Mouse (Mus musculus) midbrain, embryonic 12.5 days (tissue): ENCODE data around the gene Ern1. TPM values are rescaled to one million over a fixed set of nuclear protein-coding genes. Genes with fewer than 3 reads are reported as not detected.

Source experiments
- ATAC-seq: fragments of 200-750 bp; cut with Nextera tagmentation; 2 replicates; pipeline ENCODE4 v1.8.0; 2017; ENCODE audit warnings: low read depth, moderate TSS enrichment, moderate library complexity; ENCODE audit not compliant: low FRiP score
- H3K27ac ChIP-seq: fragments of 300-500 bp; sonication (generic); replicated peaks from 2 replicates; pipeline ENCODE4 v1.5.1; 2016; ENCODE audit warnings: mild to moderate bottlenecking
- H3K27me3 ChIP-seq: fragments of 300-500 bp; sonication (generic); 2 replicates; pipeline ENCODE4 v1.6.1; 2016; ENCODE audit warnings: mild to moderate bottlenecking
- H3K36me3 ChIP-seq: fragments of 300-500 bp; sonication (generic); 2 replicates; pipeline ENCODE4 v1.6.1; 2016
- H3K4me1 ChIP-seq: fragments of 300-500 bp; sonication (generic); 2 replicates; pipeline ENCODE4 v1.6.1; 2016
- H3K4me2 ChIP-seq: fragments of 300-500 bp; sonication (generic); replicated peaks from 2 replicates; pipeline ENCODE4 v1.6.1; 2016; ENCODE audit warnings: mild to moderate bottlenecking, moderate library complexity
- H3K4me3 ChIP-seq: fragments of 300-500 bp; sonication (generic); 2 replicates; pipeline ENCODE4 v1.5.1; 2016; ENCODE audit warnings: mild to moderate bottlenecking
- H3K9ac ChIP-seq: fragments of 300-500 bp; sonication (generic); replicated peaks from 2 replicates; pipeline ENCODE4 v1.6.1; 2016; ENCODE audit warnings: mild to moderate bottlenecking, moderate library complexity
- H3K9me3 ChIP-seq: fragments of 300-500 bp; sonication (generic); 2 replicates; pipeline ENCODE4 v1.6.1; 2016; ENCODE audit warnings: mild to moderate bottlenecking
- WGBS: fragments of 180-500 bp; shearing (Covaris S2); methylation state at CpG from one replicate; pipeline ENCODE4 v1.1.7; 2016; 5-methylcytosine and 5-hydroxymethylcytosine counted together
- polyA plus RNA-seq: library from polyadenylated mRNA; unstranded; fragments of >200 nt; fragmentation: Nextera tagmentation; extraction: Ambion mirVana; gene quantifications from 2 replicates; pipeline ENCODE4 v1.2.1, GENCODE M21; 2016

The Ern1 gene
- polyA plus RNA-seq, 1 experiment from 2014 or later = 6.6 TPM

DNA sequence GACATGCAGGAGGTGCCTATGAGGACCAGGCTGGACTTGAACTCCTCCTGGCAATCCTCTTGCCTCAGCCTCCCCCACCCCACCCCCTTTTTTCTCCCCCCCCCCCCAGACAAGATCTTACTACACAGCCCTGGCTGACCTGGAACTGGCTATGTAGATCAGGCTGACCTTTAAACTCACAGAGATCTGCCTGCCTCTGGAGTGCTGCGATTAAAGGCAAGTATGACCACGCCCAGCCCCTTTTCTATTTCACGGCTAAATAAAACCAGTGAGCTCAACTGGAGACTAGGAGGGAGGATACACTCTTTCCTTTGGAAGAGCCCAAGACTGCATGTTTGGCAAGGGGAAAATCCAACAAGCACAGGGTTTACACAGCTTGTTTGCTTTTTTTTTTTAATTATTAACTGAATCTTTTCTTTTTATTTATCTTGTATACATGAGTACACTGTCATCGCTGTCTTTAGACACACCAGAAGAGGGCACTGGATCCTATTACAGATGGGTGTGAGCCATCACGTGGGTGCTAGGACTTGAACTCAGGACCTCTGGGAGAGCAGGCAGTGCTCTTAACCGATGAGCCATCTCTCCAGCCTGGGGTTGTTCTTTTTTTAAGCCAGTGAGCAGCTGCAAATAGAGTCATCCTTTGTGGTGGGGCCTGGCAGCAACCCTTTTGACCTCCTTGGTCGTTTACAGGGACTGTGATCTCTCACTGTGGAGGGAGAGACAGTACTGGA, 94.9 kb downstream of the Ern1 start:
- 70% methylated on average over 7 of the region's 7 CpGs for WGBS
- H3K4me1 ChIP-seq = no peaks in the 10 kb centered on the region
- no peak for ATAC-seq
- H3K4me2 ChIP-seq = no peak overlapping the region
- 0 out of 2 replicates have a peak, but pooled peaks cover 2% of the 10 kb centered on the region for H3K36me3 ChIP-seq
- H3K27ac ChIP-seq = no peak overlapping the region
- no peaks in the 10 kb centered on the region for H3K9me3 ChIP-seq
- H3K9ac ChIP-seq = no peak overlapping the region
- no peak overlapping the region for H3K4me3 ChIP-seq
- no peaks in the 10 kb centered on the region for H3K27me3 ChIP-seq

DNA sequence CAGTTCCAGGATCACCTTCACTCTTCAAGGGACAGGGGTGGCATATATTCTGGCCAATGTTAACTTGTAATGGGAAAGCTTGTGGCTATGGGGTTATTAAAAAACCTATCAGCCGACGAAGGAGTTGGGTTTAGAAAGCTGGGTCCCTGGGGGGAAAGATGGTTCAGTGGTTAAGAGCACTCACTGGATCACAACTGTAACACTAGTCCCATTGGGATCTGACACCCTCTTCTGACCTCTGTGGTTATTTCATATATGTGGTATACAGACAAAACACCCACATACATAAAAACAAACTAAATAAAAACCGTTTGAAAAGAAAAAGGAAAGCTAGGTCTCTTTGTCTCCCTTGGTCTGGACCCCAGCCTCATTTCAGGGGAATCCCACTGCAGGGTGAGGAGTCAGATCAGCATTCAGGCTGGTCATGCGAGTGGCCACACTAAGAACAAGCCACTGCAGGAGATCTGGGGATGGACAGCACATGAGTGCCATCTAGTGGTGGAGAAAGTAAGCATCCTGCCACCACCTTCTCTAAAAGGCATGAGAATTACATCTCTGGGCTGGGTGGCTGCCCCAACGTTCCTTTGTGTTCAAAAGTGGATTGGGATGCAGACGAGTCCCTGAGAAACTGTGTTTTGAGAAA, 96.0 kb downstream of the Ern1 start:
- H3K9ac ChIP-seq = no peak overlapping the region
- no peaks in the 10 kb centered on the region for H3K9me3 ChIP-seq
- H3K4me3 ChIP-seq = no peak overlapping the region
- H3K4me2 ChIP-seq = no peak overlapping the region
- no peaks in the 10 kb centered on the region for H3K4me1 ChIP-seq
- no peaks in the 10 kb centered on the region for H3K36me3 ChIP-seq
- 32% methylated on average over 6 of the region's 6 CpGs for WGBS
- H3K27ac ChIP-seq = no peak overlapping the region
- no peak for ATAC-seq
- H3K27me3 ChIP-seq = no peaks in the 10 kb centered on the region

DNA sequence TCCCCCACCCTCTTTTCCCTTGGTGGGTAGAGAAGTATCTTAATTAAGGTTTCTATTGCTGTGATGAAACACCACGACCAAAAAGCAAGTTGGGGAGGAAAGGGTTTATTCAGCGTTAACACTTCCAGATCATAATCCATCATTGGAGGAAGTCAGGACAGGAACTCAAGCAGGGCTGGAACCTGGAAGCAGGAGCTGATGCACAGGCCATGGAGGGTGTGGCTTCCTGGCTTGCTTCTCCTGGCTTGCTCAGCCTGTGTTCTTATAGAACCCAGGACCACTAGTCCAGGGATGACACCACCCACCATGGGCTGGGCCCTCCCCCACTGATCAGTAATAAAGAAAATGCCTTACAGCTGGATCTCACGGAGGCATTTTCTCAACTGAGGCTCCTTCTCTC, 96.9 kb downstream of the Ern1 start:
- H3K36me3 ChIP-seq = no peaks in the 10 kb centered on the region
- 76% methylated on average over 3 of the region's 3 CpGs for WGBS

DNA sequence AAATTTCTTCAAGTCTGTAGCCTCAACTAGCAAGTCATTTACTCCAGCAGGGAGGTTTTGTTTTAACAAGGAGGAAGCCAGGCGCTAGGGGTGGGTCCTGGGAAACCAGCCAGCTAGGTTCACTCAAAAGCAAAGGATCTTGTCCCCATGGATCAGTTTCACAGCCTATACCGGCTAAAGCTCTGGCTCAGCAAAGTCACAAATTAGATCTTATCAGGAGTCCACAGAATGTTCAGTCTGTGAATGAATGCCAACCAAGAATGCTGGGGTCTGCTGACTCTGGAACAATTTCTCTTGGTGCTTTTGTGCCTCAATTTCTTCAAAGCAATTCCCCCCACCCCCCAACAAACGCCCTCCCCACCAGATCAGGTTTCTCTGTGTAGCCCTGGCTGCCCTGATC, 98.0 kb downstream of the Ern1 start:
- 61% methylated on average over 3 of the region's 3 CpGs for WGBS
- Histone ChIP-seq H3K27ac (no peak overlapping the region), H3K9ac (no peak overlapping the region)

More for the DNA sequence above, 96.9 kb downstream of the Ern1 start:
- Histone ChIP-seq H3K4me2 (no peak overlapping the region), H3K9me3 (no peaks in the 10 kb centered on the region), H3K4me3 (no peak overlapping the region), H3K4me1 (no peaks in the 10 kb centered on the region), H3K27me3 (no peaks in the 10 kb centered on the region), H3K27ac (no peak overlapping the region), H3K9ac (no peak overlapping the region)
- no peak for ATAC-seq

DNA sequence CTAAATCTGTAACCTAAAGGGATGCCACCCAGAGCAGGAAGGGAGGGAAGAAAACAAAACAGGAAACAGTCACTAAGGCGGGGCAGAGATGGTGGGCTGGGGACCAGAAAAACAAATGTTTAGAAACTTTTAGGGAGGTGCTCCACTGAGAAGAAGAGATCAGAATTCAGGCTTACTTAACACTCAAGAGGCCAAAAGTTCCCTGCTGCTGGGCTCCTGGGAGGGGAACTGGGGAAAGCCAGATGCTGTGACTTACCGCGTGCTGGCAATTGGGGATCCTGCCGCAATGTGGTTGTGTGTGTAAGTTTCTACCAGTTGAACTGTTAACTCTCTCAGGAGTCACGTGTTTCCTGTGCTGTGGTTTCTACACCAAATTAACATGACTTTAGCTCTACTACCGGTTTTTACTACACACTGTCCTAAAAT, 99.8 kb downstream of the Ern1 start, which contains the start of gene Icam2:
Gene Icam2 (minus strand): TSS at position 285 of the 426 bp plus-strand sequence.
- WGBS = 83% methylated on average over 6 of the region's 6 CpGs
- Histone ChIP-seq H3K36me3 (no peaks in the 10 kb centered on the region), H3K4me2 (no peak within 1 kb of the TSS), H3K4me1 (no peaks in the 10 kb centered on the region), H3K27me3 (no peaks in the 10 kb centered on the region), H3K4me3 (no peak within 1 kb of the TSS), H3K27ac (no peak within 1 kb of the TSS), H3K9ac (no peak within 1 kb of the TSS), H3K9me3 (no peaks in the 10 kb centered on the region)
- ATAC-seq = no peak

More for the DNA sequence above, 98.0 kb downstream of the Ern1 start:
- no peak overlapping the region for H3K4me2 ChIP-seq
- ATAC-seq = no peak
- no peaks in the 10 kb centered on the region for H3K27me3 ChIP-seq
- H3K36me3 ChIP-seq = no peaks in the 10 kb centered on the region
- H3K4me3 ChIP-seq = no peak overlapping the region
- no peaks in the 10 kb centered on the region for H3K4me1 ChIP-seq
- H3K9me3 ChIP-seq = no peaks in the 10 kb centered on the region

DNA sequence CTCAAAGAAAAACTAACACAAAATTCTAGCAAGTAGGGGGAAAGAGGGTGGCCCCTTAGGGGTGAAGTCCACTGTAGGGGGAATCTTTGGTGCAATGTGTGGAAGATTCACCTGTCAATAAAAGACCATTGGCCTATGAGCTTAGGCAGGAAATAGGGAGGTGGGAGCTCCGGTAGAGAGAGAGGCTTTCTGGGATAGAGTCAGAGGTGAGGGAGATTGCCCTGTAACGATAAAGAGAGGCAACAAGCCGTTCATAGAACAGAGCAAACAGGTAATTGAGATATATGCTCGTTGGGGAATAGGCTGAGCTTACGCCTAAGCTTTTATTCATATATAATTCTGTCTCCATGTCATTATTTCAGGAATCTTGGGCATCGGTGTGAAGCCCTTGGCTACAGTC, 100.6 kb downstream of the Ern1 start:
- H3K27me3 ChIP-seq = no peaks in the 10 kb centered on the region
- 78% methylated on average over 6 of the region's 6 CpGs for WGBS
- no peaks in the 10 kb centered on the region for H3K9me3 ChIP-seq
- no peak for ATAC-seq
- no peaks in the 10 kb centered on the region for H3K4me1 ChIP-seq
- H3K9ac ChIP-seq = no peak overlapping the region
- H3K4me2 ChIP-seq = no peak overlapping the region
- no peak overlapping the region for H3K27ac ChIP-seq
- H3K4me3 ChIP-seq = no peak overlapping the region
- no peaks in the 10 kb centered on the region for H3K36me3 ChIP-seq

DNA sequence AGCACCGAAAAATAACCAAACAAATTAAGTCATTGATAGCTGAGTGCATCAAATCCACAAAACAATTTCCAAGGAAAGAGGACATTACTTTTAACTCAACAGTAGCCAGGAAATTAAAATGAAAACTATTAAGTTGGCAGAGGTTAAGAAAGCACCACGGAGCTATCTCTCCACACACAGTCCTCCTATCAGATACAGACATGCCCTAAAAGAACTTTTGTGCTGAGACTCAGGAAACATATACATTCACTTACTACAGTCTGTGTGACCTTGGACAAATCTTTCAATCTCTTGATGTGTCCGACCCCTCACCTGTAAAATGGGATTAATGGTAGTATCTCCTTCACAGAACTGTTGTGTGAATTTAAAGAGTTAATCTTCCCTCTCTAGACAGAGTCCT, 101.2 kb downstream of the Ern1 start:
- no peaks in the 10 kb centered on the region for H3K4me1 ChIP-seq
- H3K27ac ChIP-seq = no peak overlapping the region
- no peak overlapping the region for H3K4me2 ChIP-seq
- no peaks in the 10 kb centered on the region for H3K36me3 ChIP-seq
- no peaks in the 10 kb centered on the region for H3K27me3 ChIP-seq
- 89% methylated on average over 3 of the region's 3 CpGs for WGBS
- H3K9me3 ChIP-seq = no peaks in the 10 kb centered on the region
- no peak overlapping the region for H3K4me3 ChIP-seq
- H3K9ac ChIP-seq = no peak overlapping the region
- no peak for ATAC-seq

DNA sequence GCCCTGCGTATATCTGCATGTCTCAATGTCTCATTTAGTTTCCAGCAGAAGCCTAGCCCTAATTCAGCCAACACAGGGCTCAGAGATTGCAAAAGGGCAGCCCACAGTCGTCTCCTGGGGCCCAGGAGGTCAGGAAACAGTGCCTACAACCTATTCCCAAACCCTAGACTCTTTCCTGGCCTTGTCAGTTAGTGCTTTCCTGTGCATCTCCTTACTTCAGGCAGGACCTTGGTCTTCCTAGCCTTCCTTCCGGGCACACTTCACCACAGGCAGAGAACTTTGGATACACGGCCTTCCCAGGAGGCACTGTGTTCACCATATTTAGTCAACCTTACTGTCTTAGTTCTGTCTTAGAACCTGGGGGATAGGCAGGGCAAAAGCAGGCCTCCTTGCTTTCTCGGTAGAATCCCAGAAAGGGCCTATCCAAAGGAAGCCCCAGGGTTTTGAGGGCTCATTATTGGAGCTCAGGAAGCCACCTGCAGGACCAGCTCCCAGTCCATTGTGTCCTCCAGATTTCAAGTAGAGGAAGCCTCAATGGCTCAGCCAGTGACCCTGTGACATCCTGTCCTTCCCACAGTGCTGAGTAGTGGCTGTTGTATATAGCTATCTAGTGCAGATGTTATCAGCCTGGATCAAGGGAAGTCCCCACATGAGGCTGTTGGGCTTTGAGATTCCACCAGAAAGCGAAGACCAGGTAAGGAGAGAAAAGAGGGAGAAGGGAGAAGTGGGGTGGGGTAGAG, 104.4 kb downstream of the Ern1 start:
- ATAC-seq = no peak
- Histone ChIP-seq H3K9me3 (no peaks in the 10 kb centered on the region), H3K27ac (no peak overlapping the region), H3K4me3 (no peak overlapping the region), H3K27me3 (no peaks in the 10 kb centered on the region), H3K4me1 (no peaks in the 10 kb centered on the region), H3K9ac (no peak overlapping the region), H3K4me2 (no peak overlapping the region), H3K36me3 (no peaks in the 10 kb centered on the region)
- 77% methylated on average over 6 of the region's 6 CpGs for WGBS

DNA sequence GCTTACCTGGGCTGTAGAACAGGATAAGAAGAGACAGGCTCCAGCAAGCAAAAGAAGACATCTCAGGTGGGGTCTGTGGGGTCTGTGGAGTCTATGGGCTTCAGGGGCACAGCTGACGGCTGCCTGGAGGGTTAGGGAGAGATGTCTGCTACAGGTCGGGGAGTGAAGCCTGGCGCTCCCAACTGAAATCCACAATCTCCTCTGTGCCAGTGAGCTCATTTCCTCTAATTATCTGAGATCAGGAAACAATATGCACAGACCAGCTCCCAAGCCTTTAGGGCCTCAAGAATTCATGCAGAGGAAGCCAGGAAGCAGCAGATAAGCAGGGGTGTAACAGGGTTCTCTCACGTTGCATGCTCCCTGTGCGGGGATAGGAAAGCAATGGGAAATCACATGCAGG, 105.2 kb downstream of the Ern1 start:
- 88% methylated on average over 5 of the region's 5 CpGs for WGBS
- Histone ChIP-seq H3K4me1 (no peaks in the 10 kb centered on the region), H3K27ac (no peak overlapping the region), H3K4me3 (no peak overlapping the region), H3K36me3 (no peaks in the 10 kb centered on the region), H3K27me3 (no peaks in the 10 kb centered on the region), H3K4me2 (no peak overlapping the region), H3K9me3 (no peaks in the 10 kb centered on the region), H3K9ac (no peak overlapping the region)
- ATAC-seq = no peak

DNA sequence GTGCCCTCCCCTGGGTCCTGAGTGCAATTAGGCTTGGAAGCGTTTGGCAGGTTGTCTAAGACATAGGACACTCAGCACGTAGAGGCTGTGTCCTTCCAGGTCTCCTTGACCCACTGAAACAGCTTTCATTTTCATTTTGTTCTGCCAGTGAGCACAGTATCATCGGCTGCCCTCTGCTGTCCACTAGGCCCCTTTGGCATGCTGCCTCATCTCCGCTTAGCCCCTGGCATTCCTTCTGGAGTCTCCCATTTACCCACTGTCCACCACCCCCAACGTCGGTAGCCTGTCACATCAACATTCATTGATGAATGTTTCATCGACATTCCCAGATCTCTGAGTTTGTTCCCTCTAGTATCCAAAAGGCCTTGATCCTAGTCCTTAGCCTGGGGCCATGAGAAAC, 105.8 kb downstream of the Ern1 start:
- Histone ChIP-seq H3K27me3 (no peaks in the 10 kb centered on the region), H3K9ac (no peak overlapping the region), H3K9me3 (no peaks in the 10 kb centered on the region), H3K4me2 (no peak overlapping the region), H3K36me3 (no peaks in the 10 kb centered on the region), H3K27ac (no peak overlapping the region), H3K4me3 (no peak overlapping the region), H3K4me1 (no peaks in the 10 kb centered on the region)
- 88% methylated on average over 7 of the region's 7 CpGs for WGBS
- no peak for ATAC-seq

DNA sequence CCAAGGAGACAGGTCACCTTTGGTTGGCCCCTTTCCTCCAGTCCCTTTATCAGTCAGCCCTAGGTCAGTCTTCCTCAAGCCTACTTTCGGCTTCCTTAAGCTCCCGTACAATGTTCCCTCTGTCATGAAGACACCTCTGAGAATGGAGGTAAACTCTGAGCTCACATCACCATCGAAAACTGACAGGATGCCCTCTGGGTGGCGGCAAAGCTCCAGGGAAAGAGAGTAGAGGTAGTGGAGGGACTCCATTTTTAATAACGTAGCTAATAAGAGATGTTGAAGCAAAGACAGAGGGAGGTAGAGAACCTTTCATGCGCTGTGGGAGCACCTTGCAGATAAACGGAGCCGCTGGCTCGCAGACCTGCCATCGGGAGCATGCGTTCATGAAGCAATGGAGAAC, 106.6 kb downstream of the Ern1 start:
- Histone ChIP-seq H3K36me3 (no peaks in the 10 kb centered on the region), H3K27me3 (no peaks in the 10 kb centered on the region), H3K4me2 (no peak overlapping the region), H3K4me3 (no peak overlapping the region), H3K4me1 (no peaks in the 10 kb centered on the region), H3K9me3 (no peaks in the 10 kb centered on the region), H3K27ac (no peak overlapping the region), H3K9ac (no peak overlapping the region)
- WGBS = 85% methylated on average over 11 of the region's 11 CpGs
- no peak for ATAC-seq

DNA sequence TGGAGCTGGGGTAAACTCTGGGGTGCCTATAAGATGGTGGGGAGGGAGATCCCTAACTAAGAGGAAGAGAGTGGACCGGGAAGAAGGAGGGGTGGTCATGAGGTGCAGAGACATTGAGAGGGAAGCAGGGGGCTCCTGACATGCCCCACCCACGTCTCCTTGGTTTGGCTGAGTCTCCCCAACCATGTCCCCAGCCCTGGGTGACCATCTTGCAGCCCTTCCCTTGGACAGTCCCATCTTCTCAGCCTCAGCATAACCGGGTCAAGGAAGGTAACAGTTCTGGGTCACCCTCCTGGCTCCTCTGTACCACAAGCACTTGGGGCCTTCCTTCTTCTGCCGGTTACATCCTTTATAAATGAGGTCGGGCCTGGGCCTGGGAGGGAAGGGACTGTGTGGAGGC, 112.7 kb downstream of the Ern1 start:
- no peaks in the 10 kb centered on the region for H3K36me3 ChIP-seq
- no peak overlapping the region for H3K4me2 ChIP-seq
- no peak for ATAC-seq
- H3K9ac ChIP-seq = no peak overlapping the region
- no peaks in the 10 kb centered on the region for H3K4me1 ChIP-seq
- H3K9me3 ChIP-seq = no peaks in the 10 kb centered on the region
- no peaks in the 10 kb centered on the region for H3K27me3 ChIP-seq
- H3K4me3 ChIP-seq = no peak overlapping the region
- WGBS = 85% methylated on average over 5 of the region's 5 CpGs
- no peak overlapping the region for H3K27ac ChIP-seq
